Mouse (Mus musculus): ENCODE measurements around the gene Nek3.

DNA sequence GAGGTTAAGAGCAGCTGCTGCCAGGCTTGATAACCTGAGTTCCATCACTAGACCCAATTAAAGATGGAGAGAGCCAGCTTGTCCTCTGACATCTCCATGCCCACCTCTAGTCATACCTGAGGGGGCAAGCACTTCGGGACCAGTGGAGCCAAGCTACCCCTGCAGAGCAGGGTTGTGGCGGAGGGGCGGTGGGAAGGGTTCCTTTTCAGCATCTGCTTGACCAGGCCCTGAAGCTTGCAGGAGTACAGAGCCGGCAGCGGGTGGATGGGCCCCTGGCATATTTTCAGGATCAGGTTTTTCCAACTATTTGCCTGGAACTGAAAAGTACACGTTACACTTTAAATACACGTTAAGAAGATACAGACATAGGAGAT is 17.9 kb downstream of the Nek3 start:
- TF ChIP-seq CTCF (IDR thresholded peaks at IDR 0.05; ENCODE audit: low read depth) (no peak), EP300 (optimal IDR thresholded peaks at IDR 0.05) (no peak)
